Mouse (Mus musculus) myocyte (in vitro differentiated cells): ENCODE measurements at regions not wholly inside any gene's neighbourhood (a gene's known extent, or its start where the extent isn't known, plus 50 kb on each side); places are given as distances from the start of the nearest gene placed in this dataset.

Experiments
- MYOD1 ChIP-seq, 3 experiments: IDR thresholded peaks; one replicate each; pipeline ENCODE4 v1.6.1; 2011; ENCODE audit warnings: control low read depth in 2 of 3, low read depth in 2 of 3, mild to moderate bottlenecking in 2 of 3, moderate library complexity in 1 of 3; ENCODE audit not compliant: insufficient read length in 2 of 3, control insufficient read depth in 1 of 3
- POLR2A ChIP-seq: IDR thresholded peaks from one replicate; pipeline ENCODE4 v1.6.1; 2011; ENCODE audit warnings: low read depth, mild to moderate bottlenecking, control low read depth, moderate library complexity; ENCODE audit not compliant: insufficient read length
- TCF3 ChIP-seq: IDR thresholded peaks from one replicate; pipeline ENCODE4 v1.6.1; 2011; ENCODE audit warnings: low read depth, control low read depth; ENCODE audit not compliant: insufficient read length
- USF1 ChIP-seq: IDR thresholded peaks from one replicate; pipeline ENCODE4 v1.6.1; 2011; ENCODE audit warnings: low read depth, mild to moderate bottlenecking, control low read depth, moderate library complexity

GRCm38 (mm10) chr2:84113562-84113961, 123.2 kb downstream of the Gm13691 start:
- TF ChIP-seq TCF3 (no peak), USF1 (no peak), MYOD1 (IDR thresholded peaks at IDR 0.05; ENCODE audit: control insufficient read depth in 1 of 3, insufficient read length in 2 of 3, low read depth in 2 of 3) (no peak), POLR2A (no peak)
